In genomic region chrX:52245694-52246297, GRCm38 (mm10) we compare ENCODE assay signal across 16 mouse cellular contexts.
"Had no signal": no experiment of that assay in that cellular context is flagged by ENCODE, and none has a peak within 500 bp of the region (broad histone marks: within the 10 kb centered on the region; RNA-seq: fewer than 3 reads in every experiment).

No protein-coding gene starts in this region.

- H3K27ac ChIP-seq: neural tube, embryonic 12.5 days; neural tube, embryonic 13.5 days; neural tube, embryonic 15.5 days; stomach, embryonic 15.5 days had no signal

- H3K4me2 ChIP-seq: neural tube, embryonic 12.5 days; neural tube, embryonic 13.5 days; neural tube, embryonic 15.5 days; stomach, embryonic 15.5 days had no signal

- H3K4me1 ChIP-seq: neural tube, embryonic 12.5 days; neural tube, embryonic 13.5 days; neural tube, embryonic 15.5 days; stomach, embryonic 15.5 days had no signal

- DNase-seq: retina, postnatal 1 day; right cerebral cortex, adult 18-20 months; right cerebral cortex, postnatal 14 days; right cerebral cortex, postnatal 25 days; right cerebral cortex, postnatal 4 days; spleen, adult 18-20 months; thymus, adult 18-20 months; thymus, adult 2 months; thymus, postnatal 14 days; thymus, postnatal 25 days; thymus, postnatal 36 days; thymus, postnatal 4 days had no signal

- H3K9me3 ChIP-seq: neural tube, embryonic 12.5 days; neural tube, embryonic 13.5 days; neural tube, embryonic 15.5 days; stomach, embryonic 15.5 days had no signal

- H3K4me3 ChIP-seq: neural tube, embryonic 12.5 days; neural tube, embryonic 13.5 days; neural tube, embryonic 15.5 days; stomach, embryonic 15.5 days had no signal

- H3K9ac ChIP-seq: neural tube, embryonic 12.5 days; neural tube, embryonic 13.5 days; neural tube, embryonic 15.5 days; stomach, embryonic 15.5 days had no signal

- H3K36me3 ChIP-seq: neural tube, embryonic 12.5 days; neural tube, embryonic 13.5 days; neural tube, embryonic 15.5 days; stomach, embryonic 15.5 days had no signal

- H3K27me3 ChIP-seq: neural tube, embryonic 12.5 days; neural tube, embryonic 13.5 days; neural tube, embryonic 15.5 days; stomach, embryonic 15.5 days had no signal
